Mouse (Mus musculus) midbrain, embryonic 13.5 days (tissue): ENCODE measurements around the gene Nxnl1. TPM values are rescaled to one million over a fixed set of nuclear protein-coding genes. Genes with fewer than 3 reads are reported as not detected.

ENCODE experiments used
- ATAC-seq: fragments of 200-750 bp; cut with Nextera tagmentation; 2 replicates; pipeline ENCODE4 v1.8.0; 2017; ENCODE audit warnings: mild to moderate bottlenecking, moderate TSS enrichment, moderate library complexity
- H3K27ac ChIP-seq: fragments of 300-500 bp; sonication (generic); 2 replicates; pipeline ENCODE4 v1.5.1; 2015; ENCODE audit warnings: inconsistent platforms, mild to moderate bottlenecking, moderate library complexity
- H3K27me3 ChIP-seq: fragments of 300-500 bp; sonication (generic); 2 replicates; pipeline ENCODE4 v1.6.1; 2015; ENCODE audit warnings: mild to moderate bottlenecking, inconsistent platforms
- H3K36me3 ChIP-seq: fragments of 300-500 bp; sonication (generic); 2 replicates; pipeline ENCODE4 v1.6.1; 2015; ENCODE audit warnings: mild to moderate bottlenecking, inconsistent platforms
- H3K4me1 ChIP-seq: fragments of 300-500 bp; sonication (generic); replicated peaks from 2 replicates; pipeline ENCODE4 v1.6.1; 2015; ENCODE audit warnings: inconsistent platforms
- H3K4me2 ChIP-seq: fragments of 300-500 bp; sonication (generic); replicated peaks from 2 replicates; pipeline ENCODE4 v1.6.1; 2015; ENCODE audit warnings: moderate library complexity, mild to moderate bottlenecking, inconsistent platforms
- H3K4me3 ChIP-seq: fragments of 300-500 bp; sonication (generic); replicated peaks from 2 replicates; pipeline ENCODE4 v1.5.1; 2015; ENCODE audit warnings: mild to moderate bottlenecking, inconsistent platforms
- H3K9ac ChIP-seq: fragments of 300-500 bp; sonication (generic); replicated peaks from 2 replicates; pipeline ENCODE4 v1.6.1; 2015; ENCODE audit warnings: mild to moderate bottlenecking, inconsistent platforms
- H3K9me3 ChIP-seq: fragments of 300-500 bp; sonication (generic); 2 replicates; pipeline ENCODE4 v1.6.1; 2016; ENCODE audit warnings: mild to moderate bottlenecking, inconsistent platforms
- WGBS: fragments of 180-500 bp; shearing (Covaris S2); methylation state at CpG from one replicate; pipeline ENCODE4 v1.1.7; 2015; 5-methylcytosine and 5-hydroxymethylcytosine counted together
- polyA plus RNA-seq: library from polyadenylated mRNA; unstranded; fragments of >200 nt; fragmentation: Nextera tagmentation; extraction: Ambion mirVana; gene quantifications from 2 replicates; pipeline ENCODE4 v1.2.1, GENCODE M21; 2015

Gene Nxnl1
- polyA plus RNA-seq = not detected in 2 replicates

- no peak within 1 kb of the TSS for H3K9ac ChIP-seq
- ATAC-seq = no peak
- H3K4me3 ChIP-seq = no peak within 1 kb of the TSS
- peaks cover 4% of the 10 kb centered on the region; the same call in 1 of the 2 replicates for H3K9me3 ChIP-seq
- peaks cover 45% of the 10 kb centered on the region for H3K27me3 ChIP-seq
- no peak within 1 kb of the TSS for H3K4me2 ChIP-seq
- no peak within 1 kb of the TSS for H3K27ac ChIP-seq
- no peaks in the 10 kb centered on the region for H3K36me3 ChIP-seq
- H3K4me1 ChIP-seq = peaks cover 28% of the 10 kb centered on the region
- 49% methylated on average over 3 of the region's 3 CpGs for WGBS
Observed at GRCm38 (mm10) chr8:71566501-71566900, at the start of gene Nxnl1. Gene Nxnl1, minus strand, starts transcription at chr8:71566601.

DNA sequence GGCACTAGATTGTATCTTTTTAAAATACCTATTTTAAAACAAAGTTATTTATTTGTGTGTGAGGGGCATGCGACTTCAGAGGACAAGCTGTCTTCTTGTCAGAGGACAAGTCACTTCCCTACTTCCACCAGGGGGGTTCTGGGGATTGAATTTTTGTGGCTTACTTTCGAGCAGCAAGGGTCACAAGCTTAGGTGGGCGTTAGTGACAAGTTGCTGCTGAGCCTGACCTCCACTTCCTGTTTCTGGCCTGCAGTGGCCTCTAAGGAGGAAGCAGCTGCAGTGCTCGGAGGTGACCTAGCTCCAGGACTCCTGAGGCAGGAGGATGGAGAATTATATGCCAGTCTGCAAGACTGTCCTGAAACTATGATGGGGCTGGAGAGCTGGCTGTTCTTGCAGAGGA is 47.0 kb upstream of the Nxnl1 start:
- ATAC-seq = no peak
- no peak overlapping the region for H3K9ac ChIP-seq
- WGBS = 79% methylated on average over 4 of the region's 4 CpGs
- no peak overlapping the region for H3K4me3 ChIP-seq
- no peaks in the 10 kb centered on the region for H3K27me3 ChIP-seq
- peaks cover 13% of the 10 kb centered on the region for H3K4me1 ChIP-seq
- H3K4me2 ChIP-seq = no peak overlapping the region
- H3K36me3 ChIP-seq = peaks cover 52% of the 10 kb centered on the region
- no peak overlapping the region for H3K27ac ChIP-seq
- no peaks in the 10 kb centered on the region for H3K9me3 ChIP-seq

DNA sequence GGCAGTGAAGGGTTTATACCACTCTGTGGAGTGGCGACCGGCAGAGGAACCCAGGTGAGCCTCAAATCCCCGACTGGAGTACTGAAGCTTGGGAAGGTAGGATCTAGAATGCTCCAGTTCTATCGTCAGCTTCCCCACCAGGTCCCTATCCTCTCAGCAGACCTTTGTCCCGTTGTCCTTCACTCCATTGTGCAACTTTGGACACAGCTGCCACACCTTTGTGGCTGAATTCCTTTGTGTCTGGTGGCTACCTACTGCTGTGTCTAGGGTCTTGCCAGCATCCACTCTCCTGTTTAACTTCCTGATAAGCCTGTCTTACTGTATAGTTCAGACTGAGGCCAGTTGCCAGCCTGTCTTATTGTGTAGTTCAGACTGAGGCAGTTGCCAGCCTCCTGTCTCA is 45.7 kb upstream of the Nxnl1 start:
- Histone ChIP-seq H3K4me3 (peak overlapping the region; percentile 94), H3K36me3 (peaks cover 40% of the 10 kb centered on the region), H3K9ac (peak overlapping the region; percentile 86), H3K27me3 (no peaks in the 10 kb centered on the region), H3K4me2 (peak overlapping the region; percentile 87), H3K9me3 (no peaks in the 10 kb centered on the region), H3K4me1 (peaks cover 13% of the 10 kb centered on the region), H3K27ac (no peak overlapping the region)
- 33% methylated on average over 5 of the region's 5 CpGs for WGBS
- no peak for ATAC-seq

DNA sequence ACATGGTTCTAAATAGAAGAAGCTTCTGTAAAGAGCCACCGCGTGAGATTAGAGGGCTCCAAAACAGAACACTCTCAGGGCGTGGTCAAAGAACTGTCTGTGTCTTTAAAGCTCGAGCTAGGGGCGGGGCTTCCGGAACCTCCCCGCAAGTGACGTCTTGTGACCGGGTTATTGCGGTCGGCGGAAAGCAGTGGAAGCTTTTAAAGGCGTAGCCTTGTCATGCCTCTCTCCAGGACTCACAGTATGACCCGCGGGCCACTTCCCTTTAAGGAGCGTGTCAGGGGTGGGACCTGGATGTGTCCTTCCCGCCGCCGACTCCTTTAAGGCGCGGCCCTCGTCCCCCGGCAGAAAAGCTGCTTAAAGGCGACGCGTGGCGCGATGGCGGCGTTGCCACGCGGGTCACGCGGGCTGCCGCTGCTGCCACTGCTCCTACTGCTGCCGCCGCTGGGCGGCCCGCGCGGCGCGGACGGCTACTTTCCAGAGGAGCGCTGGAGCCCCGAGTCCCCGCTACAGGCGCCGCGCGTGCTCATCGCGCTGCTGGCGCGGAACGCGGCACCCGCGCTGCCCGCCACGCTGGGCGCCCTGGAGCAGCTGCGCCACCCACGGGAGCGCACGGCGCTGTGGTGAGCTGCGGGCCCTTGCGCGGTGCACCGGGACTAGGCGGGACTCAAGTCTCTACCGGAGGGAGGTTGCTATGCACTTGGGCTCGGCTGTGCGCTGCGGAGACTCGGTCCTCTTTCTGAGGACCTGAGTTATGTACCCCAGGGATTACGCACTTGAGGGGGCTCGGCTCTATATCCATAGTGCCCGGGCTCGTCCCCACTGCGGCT is 44.6 kb upstream of the Nxnl1 start, which contains the start of gene Colgalt1:
TSS of gene Colgalt1 (plus strand) at position 177 of the 830 bp plus-strand sequence.
- H3K4me1 ChIP-seq = peaks cover 13% of the 10 kb centered on the region
- H3K36me3 ChIP-seq = peaks cover 29% of the 10 kb centered on the region
- ATAC-seq = peak; percentile 100
- peak within 1 kb of the TSS; percentile 87 for H3K4me2 ChIP-seq
- H3K9me3 ChIP-seq = no peaks in the 10 kb centered on the region
- H3K27ac ChIP-seq = peak within 1 kb of the TSS; percentile 91
- peak within 1 kb of the TSS; percentile 86 for H3K9ac ChIP-seq
- under 1% methylated on average over 82 of the region's 82 CpGs for WGBS
- no peaks in the 10 kb centered on the region for H3K27me3 ChIP-seq
- peak within 1 kb of the TSS; percentile 94 for H3K4me3 ChIP-seq

GRCm38 (mm10) chr8:71604021-71604420 is 37.6 kb upstream of the Nxnl1 start:
- H3K4me2 ChIP-seq = no peak overlapping the region
- H3K27me3 ChIP-seq = peaks cover 54% of the 10 kb centered on the region
- ATAC-seq = no peak
- H3K4me1 ChIP-seq = peaks cover 18% of the 10 kb centered on the region
- H3K9ac ChIP-seq = no peak overlapping the region
- H3K36me3 ChIP-seq = peaks cover 11% of the 10 kb centered on the region
- no peaks in the 10 kb centered on the region for H3K9me3 ChIP-seq
- 62% methylated on average over 7 of the region's 7 CpGs for WGBS
- no peak overlapping the region for H3K4me3 ChIP-seq
- H3K27ac ChIP-seq = no peak overlapping the region

DNA sequence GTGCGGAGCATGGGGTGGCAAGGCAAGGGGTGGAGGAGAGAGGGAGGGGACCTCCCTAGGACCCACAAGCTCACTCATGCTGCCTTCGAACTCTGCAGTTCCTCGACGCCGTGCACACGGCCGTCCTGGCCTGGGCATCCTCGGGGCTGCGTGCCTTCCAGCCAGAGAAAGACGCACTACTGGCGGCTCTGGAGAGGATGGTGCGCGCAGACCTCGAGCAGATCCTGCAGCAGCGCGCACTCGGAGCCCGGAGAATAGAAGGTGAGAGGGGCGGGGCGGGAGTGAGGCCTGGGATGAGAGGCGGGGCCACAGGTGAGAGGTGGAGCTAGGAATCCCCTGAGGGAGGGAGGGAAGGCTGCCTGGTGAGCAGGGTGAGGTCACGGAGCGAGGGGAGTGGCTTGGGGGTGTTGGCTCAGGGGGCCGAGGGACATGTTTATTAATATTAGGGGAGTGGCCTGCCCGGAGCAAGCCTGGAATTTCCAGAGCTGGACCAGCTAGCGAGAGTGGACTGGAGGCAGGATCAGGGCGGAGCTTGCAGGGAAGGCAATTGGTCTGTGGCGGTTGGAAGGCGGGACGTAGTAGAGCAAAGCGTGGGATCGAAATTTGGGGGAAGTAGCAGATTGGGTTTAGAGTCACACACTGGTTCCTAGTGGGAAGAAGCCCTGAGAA is 36.4 kb upstream of the Nxnl1 start:
- WGBS = under 1% methylated on average over 32 of the region's 32 CpGs
- Histone ChIP-seq H3K36me3 (peaks cover 12% of the 10 kb centered on the region), H3K27me3 (peaks cover 54% of the 10 kb centered on the region), H3K27ac (no peak overlapping the region), H3K4me3 (peak overlapping the region; percentile 35), H3K9ac (peak overlapping the region; percentile 57), H3K4me2 (peak overlapping the region; percentile 52), H3K9me3 (no peaks in the 10 kb centered on the region), H3K4me1 (peaks cover 18% of the 10 kb centered on the region)
- ATAC-seq = peak; percentile 70

DNA sequence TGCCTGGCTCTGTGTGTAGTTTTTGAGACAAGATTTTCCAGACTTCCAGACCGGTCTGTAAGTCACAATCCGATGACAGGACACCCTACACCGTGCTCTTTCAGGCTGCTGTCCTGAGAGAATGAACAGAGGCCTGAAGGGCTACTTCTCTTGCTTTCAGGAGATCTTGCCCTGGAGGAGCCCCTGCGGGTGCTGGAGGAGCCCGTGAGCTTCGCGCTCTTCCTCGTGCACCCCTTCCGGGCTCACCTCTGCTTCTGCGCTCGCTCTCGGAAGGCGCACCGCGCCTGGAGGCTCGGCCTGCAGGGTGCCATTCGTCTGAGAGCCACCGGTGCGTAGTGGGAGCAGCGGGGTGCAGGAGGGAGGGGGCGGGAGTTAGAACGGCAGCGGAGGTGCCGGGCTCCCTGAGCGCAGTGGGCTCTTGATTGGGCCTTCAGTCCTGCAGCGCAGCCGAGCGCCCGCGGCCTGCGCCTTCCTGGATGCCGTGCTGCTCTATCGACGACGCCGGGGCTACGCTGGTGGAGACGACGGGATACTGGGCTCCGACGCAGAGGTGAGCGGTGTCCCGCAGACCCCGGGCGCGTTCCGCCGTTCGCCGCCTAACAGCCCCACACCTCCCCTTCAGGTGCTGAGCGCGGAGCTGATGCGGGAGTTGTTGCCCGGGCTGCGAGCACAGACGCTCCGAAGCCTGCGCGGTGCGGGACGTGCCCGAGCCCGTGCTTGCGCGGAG is 35.7 kb upstream of the Nxnl1 start:
- ATAC-seq = peak; percentile 55
- Histone ChIP-seq H3K4me3 (peak overlapping the region; percentile 35), H3K4me2 (peak overlapping the region; percentile 52), H3K9ac (peak overlapping the region; percentile 57), H3K9me3 (no peaks in the 10 kb centered on the region), H3K27me3 (peaks cover 54% of the 10 kb centered on the region), H3K27ac (no peak overlapping the region), H3K4me1 (peaks cover 18% of the 10 kb centered on the region), H3K36me3 (peaks cover 12% of the 10 kb centered on the region)
- WGBS = 3% methylated on average over 63 of the region's 65 CpGs

GRCm38 (mm10) chr8:71598841-71599240 is 32.4 kb upstream of the Nxnl1 start:
- no peak overlapping the region for H3K4me3 ChIP-seq
- H3K4me2 ChIP-seq = no peak overlapping the region
- H3K9ac ChIP-seq = no peak overlapping the region
- peaks cover 20% of the 10 kb centered on the region for H3K36me3 ChIP-seq
- 92% methylated on average over 5 of the region's 5 CpGs for WGBS
- no peak overlapping the region for H3K27ac ChIP-seq
- peaks cover 44% of the 10 kb centered on the region for H3K27me3 ChIP-seq
- H3K4me1 ChIP-seq = peaks cover 32% of the 10 kb centered on the region
- no peak for ATAC-seq
- H3K9me3 ChIP-seq = no peaks in the 10 kb centered on the region

DNA sequence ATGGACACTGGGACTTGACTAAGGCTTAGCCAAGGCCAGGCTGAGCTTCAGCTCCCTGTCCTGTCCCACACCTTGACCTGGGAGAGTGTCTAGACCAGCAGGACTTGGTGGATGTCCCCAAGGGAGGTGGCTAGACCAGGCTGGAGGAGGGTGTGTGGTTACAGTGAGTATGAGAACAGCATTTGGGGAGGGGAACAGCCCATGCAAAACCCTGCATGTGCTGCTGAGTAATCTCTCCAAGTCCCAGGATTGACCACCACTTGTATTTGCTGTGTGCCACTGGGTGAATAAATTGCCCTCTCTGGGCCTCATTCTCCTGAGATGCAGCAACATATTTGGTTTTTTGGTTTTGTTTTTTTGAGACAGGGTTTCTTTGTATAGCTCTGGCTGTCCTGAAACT is 32.0 kb upstream of the Nxnl1 start:
- no peak for ATAC-seq
- H3K9me3 ChIP-seq = no peaks in the 10 kb centered on the region
- H3K4me3 ChIP-seq = no peak overlapping the region
- no peak overlapping the region for H3K4me2 ChIP-seq
- H3K36me3 ChIP-seq = peaks cover 20% of the 10 kb centered on the region
- no peak overlapping the region for H3K27ac ChIP-seq
- peaks cover 39% of the 10 kb centered on the region for H3K27me3 ChIP-seq
- H3K4me1 ChIP-seq = peaks cover 34% of the 10 kb centered on the region
- H3K9ac ChIP-seq = no peak overlapping the region

- peaks cover 20% of the 10 kb centered on the region for H3K36me3 ChIP-seq
- H3K4me1 ChIP-seq = peaks cover 34% of the 10 kb centered on the region
- ATAC-seq = no peak
- no peak within 1 kb of the TSS for H3K4me2 ChIP-seq
- H3K27ac ChIP-seq = no peak within 1 kb of the TSS
- H3K9me3 ChIP-seq = no peaks in the 10 kb centered on the region
- 83% methylated on average over 3 of the region's 3 CpGs for WGBS
- no peak within 1 kb of the TSS for H3K9ac ChIP-seq
- H3K27me3 ChIP-seq = peaks cover 30% of the 10 kb centered on the region
- no peak within 1 kb of the TSS for H3K4me3 ChIP-seq
Observed at GRCm38 (mm10) chr8:71597451-71597850, 31.1 kb upstream of the Nxnl1 start, which contains the start of gene Fam129c. Gene Fam129c, plus strand, starts transcription at chr8:71597648.

DNA sequence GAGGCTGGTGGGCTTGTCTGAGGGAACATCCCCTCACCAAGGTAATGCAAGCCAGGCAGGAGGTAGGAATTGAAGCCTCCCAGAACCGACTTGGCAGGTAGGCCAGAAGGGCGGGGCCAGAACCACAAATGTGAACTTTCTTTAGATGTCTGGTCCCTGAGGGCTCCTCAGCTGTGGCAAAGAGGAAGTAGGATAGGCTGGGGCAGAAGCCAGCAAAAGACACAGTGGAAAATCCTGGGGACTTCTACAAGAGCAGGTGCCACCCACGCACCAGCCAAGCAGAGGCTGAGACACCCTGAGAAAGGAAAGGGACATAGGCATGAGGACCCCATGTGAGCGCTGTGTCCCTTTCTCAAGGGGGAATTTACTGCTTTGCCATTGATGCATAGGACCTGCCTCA is 30.4 kb upstream of the Nxnl1 start:
- Histone ChIP-seq H3K4me1 (peaks cover 28% of the 10 kb centered on the region), H3K27ac (no peak overlapping the region), H3K9me3 (no peaks in the 10 kb centered on the region), H3K9ac (no peak overlapping the region), H3K4me2 (no peak overlapping the region), H3K4me3 (no peak overlapping the region), H3K36me3 (peaks cover 20% of the 10 kb centered on the region), H3K27me3 (peaks cover 24% of the 10 kb centered on the region)
- WGBS = 84% methylated on average over 4 of the region's 4 CpGs
- ATAC-seq = no peak

DNA sequence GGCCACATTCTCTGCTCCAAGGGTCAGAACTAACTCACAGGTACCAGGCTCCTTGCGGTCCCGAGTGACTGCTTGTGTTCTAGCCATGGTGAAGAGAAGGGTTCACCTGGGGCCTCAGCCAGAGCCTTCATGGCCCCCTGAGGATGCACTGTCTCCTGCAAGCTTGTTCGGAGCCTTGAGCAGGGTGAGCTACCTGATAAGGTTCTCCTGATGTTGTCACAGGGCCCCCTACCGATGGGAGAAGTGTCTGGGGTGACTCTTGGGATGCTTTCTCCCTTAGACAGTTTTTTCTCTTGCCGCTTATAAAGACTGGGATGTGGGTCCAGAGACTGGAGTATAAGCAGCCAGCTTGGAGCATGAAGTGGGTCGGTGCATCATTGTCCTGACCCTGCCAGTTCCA is 30.0 kb upstream of the Nxnl1 start:
- H3K4me1 ChIP-seq = peaks cover 29% of the 10 kb centered on the region
- H3K9ac ChIP-seq = no peak overlapping the region
- H3K9me3 ChIP-seq = no peaks in the 10 kb centered on the region
- H3K27ac ChIP-seq = no peak overlapping the region
- no peak overlapping the region for H3K4me3 ChIP-seq
- 65% methylated on average over 6 of the region's 6 CpGs for WGBS
- H3K36me3 ChIP-seq = peaks cover 20% of the 10 kb centered on the region
- H3K4me2 ChIP-seq = 0 out of 2 replicates have a peak overlapping the region, but pooled peaks have one; percentile 25
- H3K27me3 ChIP-seq = peaks cover 19% of the 10 kb centered on the region
- no peak for ATAC-seq
